Mouse (Mus musculus) forebrain, embryonic 16.5 days (tissue): ENCODE results near the gene Adap2. TPM values are rescaled to one million over a fixed set of nuclear protein-coding genes. Genes with fewer than 3 reads are reported as not detected.

Experiments used
- ATAC-seq: fragments of 200-750 bp; cut with Nextera tagmentation; 2 replicates; pipeline ENCODE4 v1.8.0; 2017; ENCODE audit warnings: mild to moderate bottlenecking, moderate library complexity
- H3K27ac ChIP-seq: fragments of 300-500 bp; sonication (generic); 2 replicates; pipeline ENCODE4 v1.5.1; 2014; ENCODE audit warnings: low read length, control low read depth
- H3K27me3 ChIP-seq: fragments of 300-500 bp; sonication (generic); replicated peaks from 2 replicates; pipeline ENCODE4 v1.6.1; 2014; ENCODE audit warnings: low read length; ENCODE audit not compliant: control insufficient read depth, insufficient read depth
- H3K36me3 ChIP-seq: fragments of 300-500 bp; sonication (generic); 2 replicates; pipeline ENCODE4 v1.6.1; 2014; ENCODE audit not compliant: control insufficient read depth, insufficient read depth
- H3K4me1 ChIP-seq: fragments of 300-500 bp; sonication (generic); replicated peaks from 2 replicates; pipeline ENCODE4 v1.6.1; 2014; ENCODE audit warnings: low read length; ENCODE audit not compliant: control insufficient read depth, insufficient read depth
- H3K4me2 ChIP-seq: fragments of 300-500 bp; sonication (generic); 2 replicates; pipeline ENCODE4 v1.6.1; 2014; ENCODE audit warnings: mild to moderate bottlenecking, low read length, control low read depth
- H3K4me3 ChIP-seq: fragments of 300-500 bp; sonication (generic); replicated peaks from 2 replicates; pipeline ENCODE4 v1.5.1; 2014; ENCODE audit warnings: mild to moderate bottlenecking, low read length, control low read depth
- H3K9ac ChIP-seq: fragments of 300-500 bp; sonication (generic); replicated peaks from 2 replicates; pipeline ENCODE4 v1.6.1; 2014; ENCODE audit warnings: low read depth, low read length, control low read depth
- H3K9me3 ChIP-seq: fragments of 300-500 bp; sonication (generic); 2 replicates; pipeline ENCODE4 v1.6.1; 2016; ENCODE audit warnings: low read length; ENCODE audit not compliant: control insufficient read depth
- WGBS: fragments of 180-500 bp; shearing (Covaris S2); extraction: QIAGEN DNeasy Blood & Tissue Kit; methylation state at CpG from one replicate; pipeline ENCODE4 v1.1.7; 2014; 5-methylcytosine and 5-hydroxymethylcytosine counted together
- polyA plus RNA-seq: library from polyadenylated mRNA; unstranded; fragments of >200 nt; fragmentation: Nextera tagmentation; extraction: Ambion mirVana; gene quantifications from 2 replicates; pipeline ENCODE4 v1.2.1, GENCODE M21; 2015

The Adap2 gene
- polyA plus RNA-seq: 2.9 and 3.0 TPM in 2 replicates

DNA sequence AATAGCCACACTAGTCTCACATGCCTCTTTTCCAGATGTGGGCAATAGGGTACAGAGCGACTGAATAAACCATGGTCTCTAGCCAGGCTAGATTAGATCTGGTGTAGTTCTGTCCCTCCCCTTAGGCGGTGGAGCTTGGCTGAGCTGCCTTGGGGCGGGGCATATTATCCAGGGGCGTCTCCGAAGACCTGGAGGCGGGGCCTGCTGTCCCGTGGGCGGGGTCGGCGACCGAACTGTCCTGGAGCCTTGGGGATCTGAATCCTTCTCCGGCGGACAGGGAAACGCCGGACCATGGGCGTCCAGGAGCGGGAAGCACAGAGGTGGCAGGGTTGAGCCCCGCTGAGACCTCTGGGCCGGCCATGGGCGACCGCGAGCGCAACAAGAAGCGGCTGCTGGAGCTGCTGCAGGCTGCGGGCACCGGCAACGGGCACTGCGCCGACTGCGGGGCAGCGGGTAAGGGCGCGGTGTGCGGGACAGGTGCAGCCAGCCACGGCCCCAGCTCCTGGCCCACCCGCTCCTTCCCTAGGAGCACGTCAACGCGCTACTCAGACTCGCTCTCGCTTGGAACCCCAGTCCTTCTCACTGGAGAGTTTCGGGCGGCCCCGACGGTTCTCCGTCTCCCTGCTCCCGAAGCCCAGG lies at the start of gene Adap2:
Gene Adap2, plus strand, starts transcription at position 249 of the 639 bp plus-strand sequence.
- peak within 1 kb of the TSS; percentile 65 for H3K4me2 ChIP-seq
- WGBS: 1% methylated on average over 47 of the region's 47 CpGs
- H3K4me1 ChIP-seq: peaks cover 7% of the 10 kb centered on the region
- H3K4me3 ChIP-seq: peak within 1 kb of the TSS; percentile 46
- peak; percentile 63; the same call in 1 of the 2 replicates for ATAC-seq
- 0 out of 2 replicates have a peak, but pooled peaks cover 2% of the 10 kb centered on the region for H3K9me3 ChIP-seq
- H3K27ac ChIP-seq: no peak within 1 kb of the TSS
- no peaks in the 10 kb centered on the region for H3K36me3 ChIP-seq
- peak within 1 kb of the TSS; percentile 55 for H3K9ac ChIP-seq
- H3K27me3 ChIP-seq: peaks cover 39% of the 10 kb centered on the region

DNA sequence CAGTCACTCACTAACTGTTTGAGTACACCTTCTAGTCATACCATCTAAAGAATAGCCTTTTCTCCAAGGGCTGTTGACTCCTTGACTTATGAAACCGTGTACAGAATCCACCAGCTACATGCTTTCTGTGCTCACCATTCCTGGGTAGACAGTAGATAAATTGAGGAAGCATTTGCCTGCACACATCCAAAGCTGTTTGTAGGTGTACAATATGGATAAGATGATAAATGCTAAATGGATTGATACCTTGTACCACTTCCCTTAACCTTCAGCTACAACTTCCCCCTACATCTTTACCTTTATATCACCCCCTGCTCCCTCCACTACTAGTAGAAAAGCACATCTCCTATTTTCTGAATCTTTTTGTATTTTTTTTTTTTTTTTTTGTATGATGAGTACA lies 49.5 kb upstream of the Adap2 start:
- H3K9me3 ChIP-seq: no peaks in the 10 kb centered on the region
- H3K27me3 ChIP-seq: no peaks in the 10 kb centered on the region
- H3K36me3 ChIP-seq: peaks cover 9% of the 10 kb centered on the region
- no peak overlapping the region for H3K27ac ChIP-seq
- H3K4me3 ChIP-seq: no peak overlapping the region
- no peak for ATAC-seq
- no peaks in the 10 kb centered on the region for H3K4me1 ChIP-seq
- H3K9ac ChIP-seq: no peak overlapping the region
- H3K4me2 ChIP-seq: no peak overlapping the region
- 92% methylated on average over 1 of the region's 1 CpGs for WGBS

DNA sequence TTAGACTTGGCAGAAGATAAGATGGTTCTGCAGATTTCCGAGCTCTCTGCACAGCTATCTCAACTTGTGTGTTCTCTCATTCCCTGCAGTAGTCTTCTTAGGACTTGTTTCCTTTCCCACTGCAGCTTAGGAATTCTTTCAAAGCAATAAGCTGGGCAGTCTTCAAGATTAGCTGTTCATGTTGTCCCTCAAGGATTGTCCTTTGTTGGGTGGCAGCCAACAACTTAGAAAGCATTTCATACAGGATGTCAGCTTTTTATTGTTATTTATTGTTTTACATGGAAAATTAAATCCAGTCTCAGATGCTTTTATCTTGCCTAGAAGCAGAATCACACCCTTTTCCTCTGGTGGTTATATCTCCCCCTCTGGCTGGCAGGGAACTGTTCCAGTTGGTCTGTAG lies 37.5 kb upstream of the Adap2 start:
- 82% methylated on average over 1 of the region's 1 CpGs for WGBS
- H3K27ac ChIP-seq: no peak overlapping the region
- no peak for ATAC-seq
- H3K27me3 ChIP-seq: no peaks in the 10 kb centered on the region
- no peak overlapping the region for H3K4me3 ChIP-seq
- H3K4me2 ChIP-seq: no peak overlapping the region
- H3K4me1 ChIP-seq: no peaks in the 10 kb centered on the region
- H3K9me3 ChIP-seq: no peaks in the 10 kb centered on the region
- H3K36me3 ChIP-seq: peaks cover 10% of the 10 kb centered on the region
- H3K9ac ChIP-seq: no peak overlapping the region

DNA sequence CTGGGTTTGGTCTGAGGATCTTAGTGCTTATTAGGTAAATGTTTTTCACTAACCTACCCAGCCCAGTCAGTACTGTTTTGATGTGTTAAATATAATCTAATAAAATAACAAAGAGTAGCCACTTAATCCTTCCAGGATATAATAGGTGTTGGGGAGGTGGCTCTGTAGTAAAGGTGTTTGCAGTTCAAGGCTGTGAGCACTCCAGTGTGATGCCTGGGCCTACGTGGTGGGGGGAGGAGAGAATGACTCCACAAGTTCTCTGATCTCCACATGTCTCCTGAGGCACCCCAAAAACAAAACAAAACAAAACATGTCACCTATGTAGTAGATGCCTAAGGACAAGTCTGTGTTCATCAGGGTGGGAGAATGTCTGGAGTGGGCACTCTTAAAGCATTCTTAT lies 21.9 kb upstream of the Adap2 start:
- H3K27me3 ChIP-seq: no peaks in the 10 kb centered on the region
- peaks cover 6% of the 10 kb centered on the region; the same call in 1 of the 2 replicates for H3K36me3 ChIP-seq
- no peak overlapping the region for H3K4me3 ChIP-seq
- no peak for ATAC-seq
- H3K4me1 ChIP-seq: no peaks in the 10 kb centered on the region
- H3K9me3 ChIP-seq: no peaks in the 10 kb centered on the region
- H3K27ac ChIP-seq: no peak overlapping the region
- WGBS: 93% methylated on average over 1 of the region's 1 CpGs
- H3K9ac ChIP-seq: no peak overlapping the region
- H3K4me2 ChIP-seq: no peak overlapping the region

DNA sequence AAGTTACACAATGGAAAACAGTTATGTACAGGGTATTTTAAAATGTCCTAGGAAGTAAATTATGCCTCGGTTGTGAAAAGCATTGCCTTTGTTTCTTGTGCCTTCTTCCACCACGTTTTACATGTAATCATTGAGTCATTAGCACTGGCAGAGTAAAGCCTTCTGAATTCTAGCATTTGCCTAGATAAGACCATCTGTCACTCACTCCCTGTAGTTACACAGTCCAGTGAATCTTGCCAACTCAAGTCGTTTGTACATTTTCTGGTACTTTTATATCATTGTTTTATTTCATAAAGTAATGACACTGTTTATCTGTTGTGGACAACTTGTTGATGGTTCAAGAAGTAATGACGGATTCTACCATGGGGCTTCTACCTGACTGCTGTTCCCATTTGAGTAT lies 19.2 kb upstream of the Adap2 start:
- Histone ChIP-seq H3K4me1 (no peaks in the 10 kb centered on the region), H3K9me3 (no peaks in the 10 kb centered on the region), H3K4me3 (no peak overlapping the region), H3K27me3 (no peaks in the 10 kb centered on the region), H3K9ac (no peak overlapping the region), H3K36me3 (peaks cover 3% of the 10 kb centered on the region; the same call in 1 of the 2 replicates), H3K27ac (peak overlapping the region; percentile 8; the same call in 1 of the 2 replicates), H3K4me2 (no peak overlapping the region)
- no peak for ATAC-seq
- 55% methylated on average over 4 of the region's 4 CpGs for WGBS

DNA sequence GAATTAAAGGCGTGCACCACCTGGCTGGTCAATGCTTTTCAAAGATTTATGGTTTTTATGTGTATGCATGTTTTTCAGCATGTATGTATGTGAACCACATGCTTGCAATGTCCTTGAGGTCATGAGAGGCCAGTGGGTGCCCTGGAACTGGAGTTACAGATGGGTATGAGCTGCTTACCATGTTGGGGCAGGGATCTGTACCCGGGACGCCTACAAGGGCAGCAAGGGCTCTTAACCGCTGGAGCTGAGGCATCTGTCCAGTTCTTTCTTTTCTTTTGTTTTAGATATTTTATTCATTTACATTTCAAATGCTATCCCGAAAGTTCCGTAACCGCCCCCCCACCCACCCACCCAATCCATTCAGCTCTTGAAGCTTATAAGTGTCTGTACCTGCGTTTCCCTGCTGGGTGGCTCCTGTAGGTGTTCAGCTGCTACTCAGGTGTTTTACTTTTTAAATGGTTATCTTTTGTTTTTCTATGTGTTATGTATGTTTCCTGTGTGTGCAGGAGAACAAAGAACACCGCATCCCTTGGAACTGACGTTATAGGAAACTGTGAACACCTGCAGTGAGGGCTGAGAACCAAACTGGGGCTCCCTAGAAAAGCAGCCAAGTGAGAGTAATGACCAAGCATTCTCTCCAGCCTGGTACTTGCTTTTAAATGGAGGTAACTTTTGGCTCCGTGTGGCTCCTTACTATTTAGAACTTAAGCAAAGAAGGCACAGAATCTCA lies 17.8 kb upstream of the Adap2 start:
- H3K9me3 ChIP-seq: no peaks in the 10 kb centered on the region

DNA sequence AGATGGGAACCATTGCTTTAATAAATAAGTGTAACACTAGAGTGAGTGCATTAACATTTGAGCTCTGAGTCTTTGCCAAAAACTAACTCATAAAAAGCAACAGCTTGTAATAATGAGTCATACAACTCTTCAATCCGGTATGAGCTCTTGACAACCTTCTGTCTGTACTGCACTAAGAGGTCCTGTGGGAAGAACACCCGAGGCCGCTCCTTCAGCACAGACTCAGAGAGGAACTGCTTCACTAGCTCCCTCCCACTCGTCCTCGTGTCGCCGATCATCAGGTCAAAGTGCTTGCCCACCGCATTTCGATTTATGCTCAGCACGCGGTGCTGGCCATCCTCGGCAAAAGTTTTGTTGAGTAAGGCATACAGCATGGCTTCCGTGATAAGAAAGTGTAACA lies 17.1 kb upstream of the Adap2 start:
- H3K27me3 ChIP-seq: no peaks in the 10 kb centered on the region
- no peak overlapping the region for H3K9ac ChIP-seq
- no peak overlapping the region for H3K4me2 ChIP-seq
- WGBS: 88% methylated on average over 13 of the region's 13 CpGs
- no peak for ATAC-seq
- peaks cover 6% of the 10 kb centered on the region; the same call in 1 of the 2 replicates for H3K4me1 ChIP-seq
- no peak overlapping the region for H3K27ac ChIP-seq
- H3K9me3 ChIP-seq: no peaks in the 10 kb centered on the region
- H3K4me3 ChIP-seq: no peak overlapping the region
- H3K36me3 ChIP-seq: peaks cover 3% of the 10 kb centered on the region; the same call in 1 of the 2 replicates

More for the DNA sequence above, 17.8 kb upstream of the Adap2 start:
- Histone ChIP-seq H3K4me3 (no peak overlapping the region), H3K9ac (no peak overlapping the region), H3K4me2 (no peak overlapping the region), H3K4me1 (peaks cover 3% of the 10 kb centered on the region; the same call in 1 of the 2 replicates), H3K27me3 (no peaks in the 10 kb centered on the region), H3K36me3 (peaks cover 3% of the 10 kb centered on the region; the same call in 1 of the 2 replicates), H3K27ac (no peak overlapping the region)
- ATAC-seq: no peak
- 82% methylated on average over 11 of the region's 11 CpGs for WGBS

DNA sequence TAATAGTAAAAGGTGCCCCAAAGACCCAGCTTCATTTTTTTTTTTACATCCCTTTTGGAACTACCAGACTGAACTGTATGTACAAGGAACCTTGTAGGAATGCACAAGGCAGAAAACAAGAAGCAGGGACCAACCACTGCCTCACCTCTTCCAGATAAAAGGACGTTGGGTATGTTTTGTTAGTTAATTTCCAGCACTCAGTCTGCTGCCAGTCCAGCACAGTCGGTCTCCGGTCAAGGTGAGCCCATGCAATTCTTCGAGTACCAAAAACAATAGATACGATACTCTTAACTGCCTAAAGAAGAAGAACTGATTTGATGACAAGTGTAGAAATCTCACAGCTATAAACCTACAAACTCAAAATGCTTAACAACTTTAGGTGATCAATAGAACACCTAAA lies 16.1 kb upstream of the Adap2 start:
- no peaks in the 10 kb centered on the region for H3K36me3 ChIP-seq
- no peak overlapping the region for H3K9ac ChIP-seq
- H3K9me3 ChIP-seq: no peaks in the 10 kb centered on the region
- no peak overlapping the region for H3K27ac ChIP-seq
- peaks cover 9% of the 10 kb centered on the region; the same call in 1 of the 2 replicates for H3K4me1 ChIP-seq
- no peak overlapping the region for H3K4me3 ChIP-seq
- no peaks in the 10 kb centered on the region for H3K27me3 ChIP-seq
- no peak overlapping the region for H3K4me2 ChIP-seq
- WGBS: 90% methylated on average over 5 of the region's 5 CpGs
- no peak for ATAC-seq

DNA sequence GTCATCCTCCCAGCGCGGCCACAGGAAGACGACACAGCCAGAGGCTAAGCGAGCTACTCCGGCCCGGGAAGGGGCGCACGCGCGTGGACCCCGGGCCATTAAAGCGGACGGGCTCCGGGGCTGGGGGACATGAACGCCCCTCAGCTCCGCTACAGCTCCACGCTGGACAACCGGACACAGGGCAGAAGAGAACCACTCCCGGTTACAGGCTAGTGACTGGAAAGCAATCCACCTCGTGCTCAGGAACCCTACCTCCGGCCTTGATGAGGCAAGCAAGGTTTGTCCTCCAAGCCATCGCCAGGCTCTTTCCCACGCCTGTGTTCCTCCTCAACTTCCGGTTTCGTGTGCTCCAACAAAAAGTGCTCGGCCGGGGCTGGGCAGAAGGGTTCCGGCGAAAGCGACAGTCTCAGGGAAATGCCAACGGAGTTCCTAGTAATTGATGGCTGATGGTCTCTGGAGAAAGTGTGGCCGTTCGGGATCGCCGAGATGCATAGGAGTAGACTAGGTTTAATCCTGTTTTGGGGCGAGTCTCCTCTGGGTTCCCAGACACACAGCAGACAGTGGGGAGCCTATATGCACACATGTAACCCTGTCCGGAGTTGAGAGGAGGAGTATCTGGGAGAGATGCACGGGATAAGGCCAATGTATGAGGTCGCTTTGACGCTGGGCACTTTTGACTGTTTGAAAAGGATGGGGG lies 11.9 kb upstream of the Adap2 start, which contains the start of gene Tefm:
Gene Tefm, minus strand, starts transcription at position 351 of the 697 bp plus-strand sequence.
- under 1% methylated on average over 40 of the region's 40 CpGs for WGBS
- H3K9me3 ChIP-seq: no peaks in the 10 kb centered on the region
- peak within 1 kb of the TSS; percentile 82 for H3K9ac ChIP-seq
- no peaks in the 10 kb centered on the region for H3K36me3 ChIP-seq
- peak within 1 kb of the TSS; percentile 71 for H3K4me3 ChIP-seq
- ATAC-seq: peak; percentile 96
- peak within 1 kb of the TSS; percentile 68 for H3K4me2 ChIP-seq
- H3K27ac ChIP-seq: peak within 1 kb of the TSS; percentile 72
- H3K4me1 ChIP-seq: peaks cover 12% of the 10 kb centered on the region; the same call in 1 of the 2 replicates
- no peaks in the 10 kb centered on the region for H3K27me3 ChIP-seq
